Mouse (Mus musculus): ENCODE data around the gene Nrp2. TPM values are rescaled to one million over a fixed set of nuclear protein-coding genes. Genes with fewer than 3 reads are reported as not detected.

Gene Nrp2
- polyA plus RNA-seq, 1 experiment: 17.1 TPM

GRCm38 (mm10) chr1:62734420-62734931 lies 31.4 kb downstream of the Nrp2 start:
- 68% methylated on average over 5 of the region's 5 CpGs for WGBS
- Histone ChIP-seq H3K4me1 (ENCODE audit: control insufficient read depth, insufficient read depth, low read length) (peaks cover 7% of the 10 kb centered on the region; the same call in 1 of the 2 replicates), H3K36me3 (ENCODE audit: control insufficient read depth, insufficient read depth, low read length) (no peaks in the 10 kb centered on the region), H3K4me3 (ENCODE audit: insufficient read depth, low read depth, low read length) (no peak overlapping the region), H3K27ac (ENCODE audit: insufficient read depth, low read depth, low read length) (no peak overlapping the region), H3K27me3 (replicated peaks; ENCODE audit: control insufficient read depth, insufficient read depth, low read length) (no peaks in the 10 kb centered on the region)
- peak; percentile 80 for DNase-seq
- TF ChIP-seq POLR2A (IDR thresholded peaks at IDR 0.05; ENCODE audit: low read depth, low read length) (no peak), CTCF (conservative IDR thresholded peaks at IDR 0.05; ENCODE audit: insufficient read depth, insufficient read length, low read depth, low read length) (no peak)

- TF ChIP-seq POLR2A (IDR thresholded peaks at IDR 0.05; ENCODE audit: low read depth, low read length): no peak
- TF ChIP-seq CTCF (conservative IDR thresholded peaks at IDR 0.05; ENCODE audit: insufficient read depth, insufficient read length, low read depth, low read length): no peak
- DNase-seq: peak; percentile 70
- peaks cover 7% of the 10 kb centered on the region; the same call in 1 of the 2 replicates for H3K4me1 ChIP-seq (ENCODE audit: control insufficient read depth, insufficient read depth, low read length)
- no peaks in the 10 kb centered on the region for H3K36me3 ChIP-seq (ENCODE audit: control insufficient read depth, insufficient read depth, low read length)
- H3K27ac ChIP-seq (ENCODE audit: insufficient read depth, low read depth, low read length): no peak overlapping the region
- H3K27me3 ChIP-seq (replicated peaks; ENCODE audit: control insufficient read depth, insufficient read depth, low read length): no peaks in the 10 kb centered on the region
- 54% methylated on average over 4 of the region's 4 CpGs for WGBS
- no peak overlapping the region for H3K4me3 ChIP-seq (ENCODE audit: insufficient read depth, low read depth, low read length)
These were observed 31.9 kb downstream of the Nrp2 start for GRCm38 (mm10) chr1:62734980-62735379.

- no peak for DNase-seq
- H3K4me1 ChIP-seq (ENCODE audit: control insufficient read depth, insufficient read depth, low read length): peaks cover 7% of the 10 kb centered on the region; the same call in 1 of the 2 replicates
- no peak overlapping the region for H3K27ac ChIP-seq (ENCODE audit: insufficient read depth, low read depth, low read length)
- no peaks in the 10 kb centered on the region for H3K36me3 ChIP-seq (ENCODE audit: control insufficient read depth, insufficient read depth, low read length)
- TF ChIP-seq POLR2A (IDR thresholded peaks at IDR 0.05; ENCODE audit: low read depth, low read length) (no peak), CTCF (conservative IDR thresholded peaks at IDR 0.05; ENCODE audit: insufficient read depth, insufficient read length, low read depth, low read length) (no peak)
- H3K4me3 ChIP-seq (ENCODE audit: insufficient read depth, low read depth, low read length): no peak overlapping the region
- H3K27me3 ChIP-seq (replicated peaks; ENCODE audit: control insufficient read depth, insufficient read depth, low read length): no peaks in the 10 kb centered on the region
- WGBS: 58% methylated on average over 4 of the region's 4 CpGs
These were observed 32.8 kb downstream of the Nrp2 start for GRCm38 (mm10) chr1:62735835-62736234.

- 62% methylated on average over 8 of the region's 8 CpGs for WGBS
- no peak for DNase-seq
- H3K4me1 ChIP-seq (ENCODE audit: control insufficient read depth, insufficient read depth, low read length): peaks cover 7% of the 10 kb centered on the region; the same call in 1 of the 2 replicates
- H3K4me3 ChIP-seq (ENCODE audit: insufficient read depth, low read depth, low read length): no peak overlapping the region
- no peaks in the 10 kb centered on the region for H3K27me3 ChIP-seq (replicated peaks; ENCODE audit: control insufficient read depth, insufficient read depth, low read length)
- no peak overlapping the region for H3K27ac ChIP-seq (ENCODE audit: insufficient read depth, low read depth, low read length)
- TF ChIP-seq CTCF (conservative IDR thresholded peaks at IDR 0.05; ENCODE audit: insufficient read depth, insufficient read length, low read depth, low read length) (no peak), POLR2A (IDR thresholded peaks at IDR 0.05; ENCODE audit: low read depth, low read length) (no peak)
- no peaks in the 10 kb centered on the region for H3K36me3 ChIP-seq (ENCODE audit: control insufficient read depth, insufficient read depth, low read length)
These were observed 33.4 kb downstream of the Nrp2 start for GRCm38 (mm10) chr1:62736455-62737012.

GRCm38 (mm10) chr1:62738165-62738564 lies 35.1 kb downstream of the Nrp2 start:
- TF ChIP-seq POLR2A (IDR thresholded peaks at IDR 0.05; ENCODE audit: low read depth, low read length): no peak
- TF ChIP-seq CTCF (conservative IDR thresholded peaks at IDR 0.05; ENCODE audit: insufficient read depth, insufficient read length, low read depth, low read length): no peak
- Histone ChIP-seq H3K27me3 (replicated peaks; ENCODE audit: control insufficient read depth, insufficient read depth, low read length) (no peaks in the 10 kb centered on the region), H3K4me3 (ENCODE audit: insufficient read depth, low read depth, low read length) (no peak overlapping the region), H3K4me1 (ENCODE audit: control insufficient read depth, insufficient read depth, low read length) (peaks cover 7% of the 10 kb centered on the region; the same call in 1 of the 2 replicates), H3K27ac (ENCODE audit: insufficient read depth, low read depth, low read length) (no peak overlapping the region), H3K36me3 (ENCODE audit: control insufficient read depth, insufficient read depth, low read length) (no peaks in the 10 kb centered on the region)
- no peak for DNase-seq
- WGBS: 87% methylated on average over 11 of the region's 11 CpGs

GRCm38 (mm10) chr1:62742092-62742491 lies 39.0 kb downstream of the Nrp2 start:
- Histone ChIP-seq H3K27me3 (replicated peaks; ENCODE audit: control insufficient read depth, insufficient read depth, low read length) (no peaks in the 10 kb centered on the region), H3K4me1 (ENCODE audit: control insufficient read depth, insufficient read depth, low read length) (no peaks in the 10 kb centered on the region), H3K27ac (ENCODE audit: insufficient read depth, low read depth, low read length) (peak overlapping the region; percentile 14; the same call in 1 of the 2 replicates), H3K4me3 (ENCODE audit: insufficient read depth, low read depth, low read length) (no peak overlapping the region), H3K36me3 (ENCODE audit: control insufficient read depth, insufficient read depth, low read length) (no peaks in the 10 kb centered on the region)
- WGBS: 49% methylated on average over 3 of the region's 3 CpGs
- peak; percentile 63 for DNase-seq
- no peak for TF ChIP-seq CTCF (conservative IDR thresholded peaks at IDR 0.05; ENCODE audit: insufficient read depth, insufficient read length, low read depth, low read length)
- no peak for TF ChIP-seq POLR2A (IDR thresholded peaks at IDR 0.05; ENCODE audit: low read depth, low read length)

- no peak for TF ChIP-seq POLR2A (IDR thresholded peaks at IDR 0.05; ENCODE audit: low read depth, low read length)
- no peak for TF ChIP-seq CTCF (conservative IDR thresholded peaks at IDR 0.05; ENCODE audit: insufficient read depth, insufficient read length, low read depth, low read length)
- WGBS: 45% methylated on average over 8 of the region's 8 CpGs
- Histone ChIP-seq H3K27me3 (replicated peaks; ENCODE audit: control insufficient read depth, insufficient read depth, low read length) (no peaks in the 10 kb centered on the region), H3K4me1 (ENCODE audit: control insufficient read depth, insufficient read depth, low read length) (no peaks in the 10 kb centered on the region), H3K4me3 (ENCODE audit: insufficient read depth, low read depth, low read length) (no peak overlapping the region), H3K36me3 (ENCODE audit: control insufficient read depth, insufficient read depth, low read length) (no peaks in the 10 kb centered on the region), H3K27ac (ENCODE audit: insufficient read depth, low read depth, low read length) (no peak overlapping the region)
- no peak for DNase-seq
These were observed 40.1 kb downstream of the Nrp2 start for GRCm38 (mm10) chr1:62743064-62743694.

Measured in kidney, adult 2 months (tissue).